ENCODE assay signal across 12 mouse cellular contexts in genomic region chr3:106021840-106022239, GRCm38 (mm10). TPM values are rescaled to one million over a fixed set of nuclear protein-coding genes. Genes with fewer than 3 reads are reported as not detected.
DNase-seq lines count a peak whose midpoint lies in the region; ATAC-seq and TF ChIP-seq lines count a peak whose summit lies in the region.
"Had no signal": no experiment of that assay in that cellular context is flagged by ENCODE, and none has a peak within 500 bp of the region (broad histone marks: within the 10 kb centered on the region; RNA-seq: fewer than 3 reads in every experiment).

No protein-coding gene starts in this region.

- H3K27me3 ChIP-seq in hindbrain, embryonic 16.5 days (replicated peaks; ENCODE audit: control insufficient read depth, insufficient read depth, low read length): no peaks in the 10 kb centered on the region
- H3K27me3 ChIP-seq in hindbrain, embryonic 10.5 days (ENCODE audit: insufficient read depth, poor library complexity, severe bottlenecking): no peaks in the 10 kb centered on the region
- no peaks in the 10 kb centered on the region for H3K27me3 ChIP-seq in lung, postnatal 0 days (replicated peaks; ENCODE audit: insufficient read depth, low read length)
- H3K27me3 ChIP-seq in splenic B cell, adult 2 months (ENCODE audit: control insufficient read depth, insufficient read depth, low read length, poor library complexity, severe bottlenecking): no peaks in the 10 kb centered on the region
- H3K27me3 ChIP-seq: neural tube, embryonic 13.5 days had no signal

- peak; percentile 54; the same call in 1 of the 2 replicates for ATAC-seq in hindbrain, embryonic 16.5 days
- ATAC-seq in lung, postnatal 0 days: no peak

- no peak overlapping the region for H3K4me2 ChIP-seq in hindbrain, embryonic 16.5 days (ENCODE audit: low read length)
- no peak overlapping the region for H3K4me2 ChIP-seq in lung, postnatal 0 days (replicated peaks; ENCODE audit: low read depth, low read length)
- H3K4me2 ChIP-seq: neural tube, embryonic 13.5 days had no signal

- no peak overlapping the region for H3K4me3 ChIP-seq in hindbrain, embryonic 16.5 days (ENCODE audit: low read length)
- H3K4me3 ChIP-seq in hindbrain, embryonic 10.5 days: no peak overlapping the region
- no peak overlapping the region for H3K4me3 ChIP-seq in lung, postnatal 0 days (ENCODE audit: low read depth, low read length)
- H3K4me3 ChIP-seq: neural tube, embryonic 13.5 days had no signal

- TF ChIP-seq POLR2A in brain, embryonic 14.5 days (IDR thresholded peaks at IDR 0.05; ENCODE audit: borderline replicate concordance, extremely low read depth, insufficient read depth, insufficient read length, poor library complexity, severe bottlenecking): no peak

- TF ChIP-seq EP300 in lung, postnatal 0 days (IDR thresholded peaks at IDR 0.05): no peak

- H3K9me3 ChIP-seq in hindbrain, embryonic 16.5 days (ENCODE audit: control insufficient read depth, low read length): no peaks in the 10 kb centered on the region
- no peaks in the 10 kb centered on the region for H3K9me3 ChIP-seq in hindbrain, embryonic 10.5 days
- no peaks in the 10 kb centered on the region for H3K9me3 ChIP-seq in lung, postnatal 0 days (ENCODE audit: low read length)
- H3K9me3 ChIP-seq: neural tube, embryonic 13.5 days had no signal

- H3K4me1 ChIP-seq in hindbrain, embryonic 16.5 days (ENCODE audit: control insufficient read depth, insufficient read depth, low read depth, low read length): no peaks in the 10 kb centered on the region
- no peaks in the 10 kb centered on the region for H3K4me1 ChIP-seq in hindbrain, embryonic 10.5 days (replicated peaks)
- H3K4me1 ChIP-seq in lung, postnatal 0 days (ENCODE audit: insufficient read depth, low read depth, low read length): no peaks in the 10 kb centered on the region
- H3K4me1 ChIP-seq: neural tube, embryonic 13.5 days had no signal

- no peak overlapping the region for H3K9ac ChIP-seq in hindbrain, embryonic 16.5 days (ENCODE audit: low read depth, low read length)
- no peak overlapping the region for H3K9ac ChIP-seq in lung, postnatal 0 days (replicated peaks; ENCODE audit: low read depth)
- H3K9ac ChIP-seq: neural tube, embryonic 13.5 days had no signal

- no peak for DNase-seq in hindbrain, embryonic 10.5 days (ENCODE audit: low spot score)
- DNase-seq in lung, postnatal 0 days (ENCODE audit: low spot score): peak; percentile 17
- no peak for DNase-seq in lung, postnatal 25 days (ENCODE audit: low spot score)
- DNase-seq in brain, embryonic 14.5 days (ENCODE audit: low read depth): peak; percentile 24
- peak; percentile 21 for DNase-seq in splenic B cell, adult 2 months (ENCODE audit: low read depth, low spot score)
- no peak for DNase-seq in ovary, postnatal 10 days (ENCODE audit: low spot score)
- DNase-seq: heart, adult 11 months; spleen, adult 18-20 months; thymus, postnatal 4 days had no signal

- peak; percentile 61 for TF ChIP-seq CTCF in lung, postnatal 0 days (IDR thresholded peaks at IDR 0.05)
- peak; percentile 23; the same call in 1 of the 2 replicates for TF ChIP-seq CTCF in brain, embryonic 14.5 days (IDR thresholded peaks at IDR 0.05; ENCODE audit: borderline replicate concordance, extremely low read depth, insufficient read depth, insufficient read length)

- no peaks in the 10 kb centered on the region for H3K36me3 ChIP-seq in hindbrain, embryonic 16.5 days (ENCODE audit: control insufficient read depth, insufficient read depth, low read length)
- no peaks in the 10 kb centered on the region for H3K36me3 ChIP-seq in hindbrain, embryonic 10.5 days
- no peaks in the 10 kb centered on the region for H3K36me3 ChIP-seq in lung, postnatal 0 days (ENCODE audit: insufficient read depth, low read length)
- 0 out of 2 replicates have a peak, but pooled peaks cover 2% of the 10 kb centered on the region for H3K36me3 ChIP-seq in splenic B cell, adult 2 months (ENCODE audit: control insufficient read depth, insufficient read depth, low read length, poor library complexity, severe bottlenecking)
- H3K36me3 ChIP-seq: neural tube, embryonic 13.5 days had no signal

- no peak overlapping the region for H3K27ac ChIP-seq in hindbrain, embryonic 16.5 days (ENCODE audit: low read depth, low read length)
- no peak overlapping the region for H3K27ac ChIP-seq in hindbrain, embryonic 10.5 days
- no peak overlapping the region for H3K27ac ChIP-seq in lung, postnatal 0 days (ENCODE audit: low read length)
- H3K27ac ChIP-seq: neural tube, embryonic 13.5 days had no signal

RNA-seq across cellular contexts. Expression of gene Pifo, which starts 7.4 kb away (rescaled TPM):
- polyA plus RNA-seq in hindbrain, embryonic 16.5 days (2015; fragmentation: Nextera tagmentation; extraction: Ambion mirVana): 8.8 and 10.0 TPM in 2 replicates
- 1.9 and 8.9 TPM in 2 replicates for polyA plus RNA-seq in hindbrain, embryonic 10.5 days (2016; fragmentation: Nextera tagmentation; extraction: Ambion mirVana)
- polyA plus RNA-seq in lung, postnatal 0 days (2015; fragmentation: Nextera tagmentation; extraction: Ambion mirVana): 18.5 and 23.0 TPM in 2 replicates
- 4.0 and 4.6 TPM in 2 replicates for polyA plus RNA-seq in brain, embryonic 14.5 days (2012; rRNA removed)

RNA-seq across cellular contexts. Expression of gene Chil5, which starts 10.8 kb away (rescaled TPM):
- 0.19 and 0.24 TPM in 2 replicates for polyA plus RNA-seq in hindbrain, embryonic 16.5 days (2015; fragmentation: Nextera tagmentation; extraction: Ambion mirVana)
- not detected in 2 replicates for polyA plus RNA-seq in hindbrain, embryonic 10.5 days (2016; fragmentation: Nextera tagmentation; extraction: Ambion mirVana)
- 0.20 and 0.30 TPM in 2 replicates for polyA plus RNA-seq in lung, postnatal 0 days (2015; fragmentation: Nextera tagmentation; extraction: Ambion mirVana)
- polyA plus RNA-seq in brain, embryonic 14.5 days (2012; rRNA removed): not detected in 2 replicates
- polyA plus RNA-seq: lung, embryonic 16.5 days; neural tube, embryonic 13.5 days had no signal

RNA-seq across cellular contexts. Expression of gene Ovgp1, which starts 48.3 kb away (rescaled TPM):
- polyA plus RNA-seq in hindbrain, embryonic 16.5 days (2015; fragmentation: Nextera tagmentation; extraction: Ambion mirVana): 3.2 and 3.4 TPM in 2 replicates
- polyA plus RNA-seq in hindbrain, embryonic 10.5 days (2016; fragmentation: Nextera tagmentation; extraction: Ambion mirVana): 1.8 and 2.4 TPM in 2 replicates
- 0.95 and 1.0 TPM in 2 replicates for polyA plus RNA-seq in lung, postnatal 0 days (2015; fragmentation: Nextera tagmentation; extraction: Ambion mirVana)
- polyA plus RNA-seq in brain, embryonic 14.5 days (2012; rRNA removed): 11.6 and 13.6 TPM in 2 replicates

Comparison
In these comparisons a context has a peak if more than half of its experiments do, and no peak if none do; other contexts are left out.
1. DNase-seq: peak in lung, postnatal 0 days (single experiment), brain, embryonic 14.5 days (single experiment) and splenic B cell, adult 2 months (single experiment); none in hindbrain, embryonic 10.5 days (single experiment), lung, postnatal 25 days (single experiment) and ovary, postnatal 10 days (single experiment).